Mouse (Mus musculus) induced T-regulatory cell, adult 2 months (primary cell): ENCODE measurements at regions not wholly inside any gene's neighbourhood (a gene's known extent, or its start where the extent isn't known, plus 50 kb on each side); places are given as distances from the start of the nearest gene placed in this dataset.

Experiments used
- DNase-seq: peaks from one replicate; pipeline ENCODE4 v3.0.0-alpha.2; 2012; ENCODE audit warnings: low read depth

DNA sequence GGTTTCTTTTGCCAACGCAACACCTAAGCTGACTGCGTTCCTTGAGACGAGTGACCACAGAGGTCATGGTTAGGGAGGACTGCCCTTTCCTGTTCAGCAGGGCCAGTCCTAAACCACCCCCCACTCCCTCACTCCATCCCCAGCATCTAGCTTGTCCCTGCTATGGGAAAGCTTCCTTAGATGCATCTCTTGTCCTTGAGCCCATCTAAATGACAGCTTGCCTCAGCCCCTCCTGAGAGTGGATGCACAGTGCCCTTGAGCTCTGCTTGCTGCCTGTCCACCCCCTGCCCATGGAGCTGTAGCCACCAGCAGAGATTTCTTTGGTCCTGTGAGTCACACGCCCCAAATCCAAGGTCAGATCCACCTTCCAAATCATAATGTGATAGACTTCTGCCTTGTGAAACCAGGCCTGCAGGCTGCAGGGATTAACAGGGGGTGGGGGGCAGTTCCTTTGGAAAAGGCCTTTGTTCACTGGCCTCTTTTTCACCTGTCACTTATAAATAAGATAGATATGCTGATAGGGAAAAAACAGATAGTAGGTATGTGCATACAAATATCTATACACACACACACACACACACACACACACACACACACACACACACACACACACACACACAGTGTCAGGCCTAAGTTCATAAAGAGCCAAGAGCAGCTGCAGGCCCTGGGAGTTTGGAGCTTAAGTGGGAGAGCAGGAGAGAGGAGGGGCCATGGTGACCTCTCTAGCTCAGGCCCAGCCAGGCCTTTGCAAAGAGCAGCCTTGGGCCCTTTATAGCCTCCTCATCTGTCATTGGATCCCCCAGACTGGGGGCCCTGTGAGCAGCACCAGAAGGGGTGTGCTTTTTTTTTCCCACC, 56.4 kb upstream of the Adra2c start:
- DNase-seq = no peak

DNA sequence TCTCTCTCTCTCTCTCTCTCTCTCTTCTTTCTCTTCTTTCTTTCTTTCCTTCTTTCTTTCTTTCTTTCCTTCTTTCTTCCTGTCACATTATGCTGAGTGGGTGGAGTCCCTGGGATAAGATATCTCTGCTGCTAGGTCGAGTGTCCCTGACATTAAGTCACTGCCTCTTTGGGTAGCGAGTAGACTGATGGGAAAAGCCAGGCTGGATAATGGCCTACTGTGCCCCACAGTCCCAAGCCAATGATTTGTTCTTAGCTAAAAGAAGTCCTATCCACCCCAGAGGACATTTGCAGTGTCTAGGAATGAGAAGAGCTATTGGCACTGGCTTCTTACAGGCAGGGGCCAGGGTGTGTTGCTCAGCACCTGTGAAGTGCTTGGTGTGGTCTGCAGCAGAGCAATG, 61.8 kb upstream of the Adra2c start:
- no peak for DNase-seq

DNA sequence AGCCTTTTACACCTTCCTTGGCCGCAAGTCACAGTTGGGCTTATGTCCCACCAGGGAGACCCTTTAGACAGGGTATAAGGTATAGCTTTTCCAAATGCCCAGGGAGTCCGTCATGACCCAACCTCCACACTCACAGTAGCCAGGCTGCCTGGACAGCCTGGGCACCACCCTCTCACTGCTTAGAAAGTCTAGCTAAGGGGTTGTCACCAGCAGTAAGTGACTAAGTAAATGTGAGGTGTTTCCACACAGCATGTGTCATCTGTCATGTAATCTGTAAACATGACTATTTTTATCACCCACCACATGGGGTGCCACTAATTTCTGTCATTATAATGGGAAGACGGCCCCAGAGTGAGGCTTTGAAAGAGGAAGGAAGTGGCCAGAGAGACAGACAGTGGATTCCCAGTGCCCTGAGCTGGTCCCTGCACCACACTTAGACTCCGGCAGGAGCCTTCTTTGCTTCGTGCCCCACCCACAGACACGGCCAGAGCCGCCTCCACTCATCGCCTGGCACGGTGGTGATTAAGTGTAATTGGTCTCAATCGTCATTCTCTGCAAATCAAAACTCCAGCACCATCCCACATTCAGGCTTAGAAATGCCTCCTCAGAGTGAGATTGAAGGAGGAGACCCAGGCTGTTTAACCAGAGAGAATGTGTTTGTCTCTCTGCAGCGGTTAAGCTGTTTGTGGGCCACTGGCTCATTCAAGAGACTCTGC, 62.5 kb upstream of the Adra2c start:
- no peak for DNase-seq

DNA sequence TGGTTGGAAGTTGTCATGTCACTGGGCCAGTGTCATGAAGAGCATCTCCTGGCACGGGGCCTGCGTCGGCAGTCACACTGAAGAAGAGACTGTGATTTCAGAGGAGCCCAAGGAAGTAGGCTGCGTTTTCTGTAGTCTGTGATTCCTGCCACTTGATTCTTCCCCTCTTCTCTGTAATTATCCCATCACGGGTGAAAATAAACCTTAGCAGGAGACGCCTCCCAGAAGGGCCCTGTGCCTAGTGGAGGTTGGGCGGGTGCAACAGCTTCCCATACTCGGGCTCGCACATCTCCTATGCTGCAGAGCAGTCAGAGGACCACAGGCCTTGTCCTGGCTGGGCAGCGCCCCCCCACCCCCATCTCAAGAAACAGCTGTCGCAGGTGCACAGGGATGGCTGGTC, 63.1 kb upstream of the Adra2c start:
- DNase-seq = no peak

DNA sequence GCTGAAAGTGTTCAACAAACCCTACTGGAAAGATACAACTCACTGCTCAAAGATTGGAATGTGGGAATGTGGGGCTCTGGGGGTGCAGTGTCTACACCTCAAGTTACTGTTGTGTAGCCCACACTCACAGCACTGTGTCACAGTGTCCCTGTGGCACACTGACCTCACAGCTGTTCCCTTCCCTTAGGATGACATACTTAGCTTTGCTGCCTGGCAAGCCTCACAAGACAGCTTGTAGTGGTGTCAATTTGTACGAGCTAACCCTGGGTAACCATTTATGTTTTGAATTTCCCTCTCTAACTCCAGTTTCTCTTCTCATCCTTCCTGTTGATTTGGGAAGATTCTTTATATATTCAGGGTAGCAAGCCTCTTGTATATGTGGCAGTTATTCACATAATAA, 68.8 kb upstream of the Adra2c start:
- no peak for DNase-seq

DNA sequence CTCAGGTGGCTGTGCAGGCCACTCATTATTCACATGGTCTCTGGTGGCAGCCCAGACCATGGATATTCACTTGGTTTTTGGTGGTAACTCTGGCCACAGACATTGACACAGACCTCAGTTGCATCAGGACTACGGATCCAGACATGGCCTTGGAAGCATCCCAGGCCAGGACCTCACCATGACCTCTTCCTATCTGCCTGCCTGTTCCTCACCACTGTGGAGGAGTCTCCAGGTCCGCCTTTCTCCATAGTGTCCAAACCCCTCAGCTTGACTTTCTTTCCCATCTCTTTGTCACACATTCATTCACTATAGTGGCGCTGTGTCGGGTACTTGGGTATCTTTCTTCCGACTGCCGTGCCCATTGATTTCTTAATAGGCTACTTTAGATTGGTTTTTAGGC, 74.1 kb upstream of the Adra2c start:
- DNase-seq = no peak

DNA sequence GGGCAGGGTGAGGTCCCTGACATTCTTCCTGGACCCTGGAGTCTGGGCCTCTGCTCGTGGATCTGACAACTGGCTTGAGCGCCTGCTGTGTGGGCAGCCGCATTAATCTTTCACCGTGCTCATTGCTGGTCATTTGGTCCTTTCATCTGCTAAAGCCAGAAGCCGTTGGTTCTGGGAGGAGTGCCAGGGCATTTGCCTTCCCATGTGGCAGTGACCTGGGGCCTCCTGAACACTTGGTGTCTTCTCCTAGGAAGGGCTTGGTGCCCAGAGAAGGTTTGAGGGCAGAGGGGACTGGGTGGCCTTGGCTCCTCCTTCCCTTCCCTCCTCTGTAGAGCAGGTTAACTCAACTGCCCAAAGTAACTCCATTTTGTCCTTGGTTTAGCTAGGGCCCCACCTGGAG, 79.7 kb upstream of the Adra2c start:
- no peak for DNase-seq

DNA sequence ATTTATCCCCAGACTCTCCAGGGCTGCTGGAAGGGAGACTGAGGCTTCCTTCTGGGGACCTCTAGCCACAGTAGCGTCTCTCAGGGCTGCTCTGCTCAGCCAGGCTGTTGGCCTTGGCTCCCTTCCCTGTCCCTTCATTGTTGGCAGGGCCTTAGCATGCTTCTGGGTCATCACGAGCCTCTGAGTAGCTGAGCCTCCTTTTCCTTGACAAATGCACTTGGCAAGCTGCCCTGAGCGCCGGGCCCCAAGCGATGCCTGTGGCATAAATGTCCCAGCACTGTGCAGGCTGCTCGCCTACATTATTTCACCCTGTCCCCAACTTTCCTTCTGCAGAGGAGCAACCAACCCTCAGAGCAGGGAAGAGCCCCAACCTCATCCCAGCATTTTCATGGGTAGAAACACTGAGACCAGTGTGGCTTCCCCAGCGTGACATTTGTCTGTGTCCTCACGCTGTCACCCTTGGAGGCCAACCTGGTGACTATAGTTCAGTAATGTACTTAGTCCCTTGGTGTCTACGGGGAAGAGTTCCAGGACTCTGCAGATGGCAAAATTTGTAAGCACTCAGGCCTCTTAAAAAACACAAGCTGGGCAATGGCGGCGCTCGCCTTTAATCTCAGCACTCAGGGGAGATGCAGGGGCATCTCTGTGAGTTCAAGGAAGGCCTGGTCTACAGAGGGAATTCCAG, 83.7 kb upstream of the Lrpap1 start:
- no peak for DNase-seq

DNA sequence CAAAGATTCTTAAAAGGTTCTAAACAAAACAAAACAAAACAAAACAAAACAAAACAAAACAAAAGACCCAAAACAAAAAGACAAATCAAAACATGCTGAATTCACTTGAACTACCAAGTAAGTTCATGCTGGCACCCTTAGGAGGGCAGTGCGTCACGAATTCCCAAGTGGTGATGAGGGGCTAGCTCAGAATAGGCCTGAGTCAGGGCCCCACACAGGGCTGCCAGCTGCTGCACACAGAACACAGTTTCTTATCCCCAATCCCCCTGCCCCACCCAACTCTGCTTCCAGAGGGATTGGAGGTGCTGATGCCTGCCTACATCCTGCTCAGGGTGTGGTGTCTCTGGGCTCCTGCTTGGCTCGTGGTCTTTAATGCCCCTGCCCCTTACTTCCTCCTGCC, 80.3 kb upstream of the Lrpap1 start:
- DNase-seq = no peak

DNA sequence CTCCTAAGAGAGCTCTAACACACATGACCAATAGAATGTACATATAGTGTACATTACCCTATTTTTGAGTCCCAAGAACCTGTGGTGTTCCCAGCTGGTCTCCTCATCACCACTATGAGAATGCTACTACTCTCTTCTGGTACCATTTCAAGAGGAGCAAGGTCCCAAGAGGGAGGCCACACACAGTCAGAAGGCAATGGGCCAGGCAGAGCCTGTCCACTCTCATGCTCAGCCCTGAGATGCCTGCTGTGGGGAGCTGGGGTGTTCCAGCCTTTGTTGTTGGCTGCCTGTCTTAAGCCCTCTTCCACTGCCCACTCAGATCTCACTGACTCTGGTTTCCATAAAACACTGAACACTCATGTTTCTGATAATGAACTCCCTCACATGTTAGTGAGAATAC, 79.7 kb upstream of the Lrpap1 start:
- no peak for DNase-seq

DNA sequence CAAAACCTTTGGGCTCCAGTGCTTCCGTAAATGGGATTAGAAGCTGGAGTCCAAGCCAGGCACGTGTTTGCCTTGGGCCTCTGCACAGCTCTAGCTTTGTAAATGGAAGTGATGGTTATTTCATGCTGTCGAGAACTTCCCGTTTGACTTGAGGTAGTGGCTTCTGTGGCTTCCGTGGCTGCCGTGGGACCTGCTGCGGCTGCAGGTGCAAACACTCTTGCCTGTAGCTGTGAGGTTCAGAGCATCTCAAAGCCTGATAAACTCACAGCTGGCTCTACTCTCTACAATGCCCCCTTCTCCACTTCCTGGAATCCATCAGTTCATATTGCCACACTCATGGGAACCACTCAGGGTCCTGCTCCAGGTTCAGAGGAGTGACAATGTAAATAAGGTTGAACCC, 77.9 kb upstream of the Lrpap1 start:
- no peak for DNase-seq

DNA sequence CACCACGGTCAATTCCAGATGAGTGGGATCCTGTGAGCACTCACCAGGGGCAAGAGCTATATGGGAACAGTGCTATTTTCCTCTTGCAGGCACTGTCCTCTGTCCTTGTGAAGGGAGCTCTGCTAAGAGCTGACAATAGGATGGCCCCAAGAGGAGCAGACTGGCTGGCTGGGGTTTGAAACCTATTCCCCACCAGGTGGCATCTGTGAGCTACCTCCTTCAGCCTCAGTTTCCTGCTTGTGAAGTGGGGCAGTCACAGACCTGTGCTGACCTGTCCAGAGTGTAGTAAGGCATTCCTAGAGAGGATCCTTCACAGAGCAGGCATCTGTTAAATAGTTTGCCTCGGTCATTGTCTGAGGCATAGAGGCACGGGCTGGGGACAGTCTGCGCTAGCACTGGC, 71.8 kb upstream of the Lrpap1 start:
- peak; percentile 55 for DNase-seq

DNA sequence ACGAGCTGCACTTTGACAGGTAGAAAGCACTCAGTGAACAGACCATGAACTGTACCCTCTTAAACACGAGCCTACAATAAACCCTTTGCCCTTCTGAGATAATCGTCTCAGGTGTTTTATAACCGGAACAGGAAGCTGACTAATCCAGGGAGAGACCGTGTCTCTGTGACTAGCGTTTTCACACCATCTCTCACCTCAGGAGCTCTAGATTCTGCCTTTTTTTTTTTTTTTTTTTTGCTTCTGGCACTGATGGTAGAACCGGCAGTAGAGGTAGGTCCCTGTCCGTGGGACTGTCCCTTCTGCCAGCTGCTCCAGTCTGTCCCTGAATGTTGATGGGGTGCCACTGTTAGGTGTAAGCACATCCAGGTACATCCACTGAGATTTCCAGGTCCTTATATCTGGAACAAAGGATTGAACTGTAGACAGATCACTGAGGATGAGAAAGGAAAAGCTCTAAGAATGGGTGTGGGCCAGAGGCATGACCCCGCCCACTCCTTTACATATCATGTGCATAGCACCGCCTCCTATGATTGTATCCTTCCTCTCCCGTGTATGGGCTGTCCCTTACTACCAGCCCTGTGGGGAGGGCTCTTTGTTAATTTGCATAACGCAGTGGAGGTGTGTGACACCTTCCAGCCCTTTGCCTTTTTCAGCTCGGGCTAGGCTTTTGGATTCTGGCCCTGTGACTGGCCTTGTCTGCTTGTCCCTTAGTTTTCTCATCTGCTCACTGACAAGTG, 70.7 kb upstream of the Lrpap1 start:
- DNase-seq = peak; percentile 92

DNA sequence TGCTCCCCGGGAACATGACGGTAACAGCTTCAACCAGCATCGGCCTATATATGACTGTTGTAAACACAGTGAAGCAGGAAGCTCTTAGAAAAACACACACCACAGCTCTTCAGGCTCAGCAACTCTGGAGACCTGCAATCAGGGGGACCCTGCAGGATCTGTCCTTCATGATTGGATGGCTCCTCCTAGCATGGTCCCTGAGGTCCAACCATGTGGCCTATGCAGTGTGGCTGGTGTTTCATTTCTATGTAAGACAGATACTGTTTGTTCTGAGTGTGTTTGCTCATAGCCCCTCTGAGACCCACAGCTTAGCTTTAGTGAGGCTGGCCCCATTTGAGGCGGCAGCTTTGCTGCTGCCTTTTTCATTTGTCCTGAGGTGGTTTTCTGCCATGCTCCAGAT, 68.8 kb upstream of the Lrpap1 start:
- no peak for DNase-seq

DNA sequence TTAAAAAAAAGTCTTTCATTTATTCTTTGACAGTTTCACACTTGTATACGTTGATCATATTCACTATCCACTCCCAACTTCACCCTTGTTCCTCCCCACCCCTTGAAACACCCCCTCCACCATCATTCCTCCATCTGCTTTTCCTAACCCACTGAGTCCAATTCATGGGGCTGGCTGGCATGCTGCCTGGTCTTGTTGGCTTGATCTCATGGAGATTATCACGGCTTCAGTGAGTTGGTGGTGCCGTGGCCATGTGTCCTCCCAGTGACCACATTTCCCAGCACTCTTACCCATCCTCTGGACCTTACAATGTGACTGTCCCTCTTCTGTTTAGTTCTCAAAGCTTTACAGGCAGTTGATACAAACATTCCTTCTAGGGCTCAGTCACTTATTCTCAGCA, 65.8 kb upstream of the Lrpap1 start:
- no peak for DNase-seq

DNA sequence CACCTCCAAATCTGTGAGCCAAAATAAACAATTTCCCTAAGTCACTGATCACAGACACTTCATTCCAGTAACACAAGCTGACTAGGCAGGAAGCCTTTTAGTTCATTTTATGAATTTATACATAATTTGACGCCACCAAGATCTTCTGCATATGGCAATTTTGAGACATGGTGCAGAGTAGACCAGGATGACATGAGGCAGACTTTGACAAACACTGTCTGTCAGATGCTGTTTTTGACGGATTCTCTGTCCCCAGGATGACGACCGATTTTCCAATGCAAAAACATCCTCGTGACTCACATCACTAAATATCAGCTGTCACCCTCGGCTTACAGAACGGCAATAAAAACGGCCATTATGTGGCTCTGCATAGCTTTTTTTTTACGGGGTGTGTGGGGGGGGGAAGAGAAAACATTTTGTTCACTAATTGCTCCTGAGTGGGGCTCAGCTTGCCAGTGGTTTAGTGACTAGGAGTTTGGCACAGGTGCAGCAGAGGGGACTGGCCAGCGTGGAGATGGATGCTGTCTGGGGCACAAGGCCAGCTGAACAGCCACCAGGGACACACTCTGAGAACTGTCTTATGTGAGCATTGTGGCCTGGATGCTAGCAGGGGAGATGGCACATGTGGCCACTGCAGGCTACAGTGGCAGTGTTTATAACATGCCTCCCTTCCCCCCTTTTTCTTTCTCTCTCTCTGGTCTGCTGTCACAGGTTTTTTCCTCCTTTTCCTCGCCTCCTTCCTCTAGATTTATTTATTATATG, 65.0 kb upstream of the Lrpap1 start:
- DNase-seq = no peak

DNA sequence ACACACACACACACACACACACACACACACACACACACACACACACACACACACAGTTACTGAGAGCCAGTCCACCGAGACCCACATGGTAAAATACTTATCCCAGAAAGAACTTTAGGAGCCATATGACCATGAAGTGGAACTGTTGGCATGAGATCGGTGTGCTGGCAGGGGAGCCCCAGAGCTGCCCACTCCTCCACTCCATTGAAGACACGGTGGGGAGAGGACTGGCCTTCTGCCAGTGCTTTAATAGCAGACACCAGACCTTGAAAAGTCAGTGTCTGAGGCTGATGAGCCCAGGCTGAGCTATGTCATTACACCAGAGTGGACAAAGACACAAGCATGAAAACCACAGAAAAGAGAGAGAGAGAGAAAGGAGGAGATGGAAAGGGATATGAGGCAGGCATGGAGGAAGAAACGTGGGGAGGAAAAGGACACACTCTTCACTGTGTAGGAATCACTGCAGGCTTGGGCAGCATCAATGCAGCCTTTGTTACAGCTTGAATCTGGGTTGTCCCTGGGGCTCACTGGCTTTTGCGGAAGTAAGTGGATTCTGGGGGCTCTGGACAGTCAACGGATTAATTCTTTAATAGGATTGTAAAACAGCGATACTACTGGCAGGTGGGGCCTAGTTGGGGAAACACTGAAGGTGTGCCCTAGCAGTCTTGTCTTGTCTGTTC, 64.2 kb upstream of the Lrpap1 start:
- DNase-seq = no peak

DNA sequence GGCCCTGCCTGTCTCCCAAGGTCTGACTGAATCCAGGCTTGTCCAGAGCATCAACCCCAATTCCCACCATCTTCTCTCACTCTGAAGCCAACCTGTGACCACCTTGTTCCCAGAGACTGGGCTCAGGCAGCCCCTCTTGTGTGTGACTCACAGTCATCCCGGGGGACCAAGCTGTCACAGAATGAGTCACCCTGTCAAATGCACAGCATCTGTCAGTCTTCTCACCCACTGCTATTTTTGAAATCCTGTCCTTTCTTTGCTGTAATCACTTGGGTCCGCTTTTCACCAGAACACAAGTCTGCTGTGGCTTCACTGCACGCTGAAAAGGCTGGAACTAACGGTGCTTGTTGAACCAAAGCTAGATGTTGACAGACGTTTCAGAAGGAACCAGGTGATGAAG, 63.3 kb upstream of the Lrpap1 start:
- DNase-seq = peak; percentile 15

DNA sequence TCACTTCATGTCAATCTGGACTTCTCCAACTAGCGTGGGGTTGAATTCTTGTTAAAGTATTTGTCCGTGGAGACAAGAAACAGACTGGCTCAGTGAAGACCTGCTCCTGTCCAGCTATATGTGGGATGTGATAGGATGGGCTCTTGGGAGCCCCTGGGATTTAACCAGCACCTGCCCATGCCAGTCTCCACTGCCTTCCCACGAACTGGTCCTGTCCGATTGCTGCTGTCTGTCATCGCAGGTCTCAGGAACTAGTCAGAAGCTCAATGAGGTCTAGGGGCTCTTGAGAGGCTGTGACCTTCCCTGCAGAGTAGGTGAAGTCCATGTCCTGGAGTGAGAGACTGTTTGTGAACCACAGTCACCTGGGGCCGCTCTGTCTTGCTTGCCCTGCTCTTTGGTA, 62.8 kb upstream of the Lrpap1 start:
- DNase-seq = no peak

DNA sequence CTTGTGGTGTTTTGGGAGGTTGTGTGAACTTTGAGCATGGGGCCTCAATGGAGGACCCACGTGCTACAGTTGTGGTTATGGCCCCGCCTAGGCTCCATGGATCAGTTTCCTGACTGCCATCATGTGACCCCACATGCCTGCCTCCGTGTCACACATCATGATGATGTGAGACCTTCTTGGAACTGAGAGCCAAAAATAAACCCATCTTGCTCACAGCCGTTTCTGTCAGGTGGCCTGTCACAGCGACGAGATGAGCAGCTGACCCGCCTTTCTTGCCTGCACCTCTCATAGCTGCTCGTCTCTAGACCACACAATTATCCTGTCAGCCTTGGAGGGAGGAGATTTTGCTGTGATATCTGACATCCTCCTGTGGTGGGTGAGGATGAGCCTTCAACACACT, 60.4 kb upstream of the Lrpap1 start:
- peak; percentile 79 for DNase-seq

DNA sequence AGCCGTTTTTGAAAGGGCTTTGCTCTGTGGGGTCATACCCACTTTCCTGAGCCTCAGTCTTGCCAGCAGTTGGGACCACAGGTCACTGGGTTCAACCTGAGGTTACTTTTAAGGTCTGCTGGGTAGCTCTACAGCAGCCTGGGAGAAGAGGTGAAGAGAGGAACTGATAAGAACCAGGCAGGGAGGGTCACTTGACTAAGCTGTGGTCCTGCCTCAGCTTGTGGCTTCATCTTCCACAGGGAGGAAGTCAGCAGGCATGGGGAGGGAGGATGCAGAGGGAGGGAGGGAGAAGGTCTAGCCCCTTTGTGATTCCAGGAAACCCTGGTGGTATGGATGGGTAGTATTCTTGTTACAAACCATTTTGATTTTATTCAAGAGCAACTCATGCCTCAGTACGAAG, 59.9 kb upstream of the Lrpap1 start:
- no peak for DNase-seq
